Mouse (Mus musculus) brain, adult 2 months (tissue): ENCODE measurements around the gene Olfr322.
"Not testable (repeated sequence)": the region's sequence is repeated elsewhere in the genome, so short reads cannot be mapped to it uniquely, and the experiment has no call there.

Experiments
- DNase-seq: peaks from one replicate; pipeline ENCODE4 v3.0.0; 2011; ENCODE audit warnings: low read depth, low spot score

Gene Olfr322

GRCm38 (mm10) chr11:58658596-58658995 is at the start of gene Olfr322:
Gene Olfr322, plus strand, starts transcription at chr11:58658782.
- no peak for DNase-seq

GRCm38 (mm10) chr11:58613359-58613758 is 45.2 kb upstream of the Olfr322 start:
- no peak for DNase-seq

GRCm38 (mm10) chr11:58614526-58614925 is 44.1 kb upstream of the Olfr322 start:
- DNase-seq = no peak

GRCm38 (mm10) chr11:58615975-58616374 is 42.6 kb upstream of the Olfr322 start, which contains the start of gene 2210407C18Rik:
Gene 2210407C18Rik, minus strand, starts transcription at chr11:58616075.
- DNase-seq = no peak

- DNase-seq = no peak
Measured at GRCm38 (mm10) chr11:58618369-58618768, 40.2 kb upstream of the Olfr322 start.

- peak; percentile 47 for DNase-seq
Measured at GRCm38 (mm10) chr11:58618793-58619192, 39.8 kb upstream of the Olfr322 start.

- peak; percentile 27 for DNase-seq
Measured at GRCm38 (mm10) chr11:58626146-58626545, 32.4 kb upstream of the Olfr322 start.

GRCm38 (mm10) chr11:58630401-58630800 is 28.2 kb upstream of the Olfr322 start, which contains the start of gene Olfr323:
Gene Olfr323, minus strand, starts transcription at chr11:58630501.
- no peak for DNase-seq

- no peak for DNase-seq
Measured at GRCm38 (mm10) chr11:58634878-58635277, 23.7 kb upstream of the Olfr322 start.

- peak; percentile 58 for DNase-seq
Measured at GRCm38 (mm10) chr11:58636376-58636977, 22.1 kb upstream of the Olfr322 start.

- no peak for DNase-seq
Measured at GRCm38 (mm10) chr11:58638176-58638701, 20.3 kb upstream of the Olfr322 start.

- DNase-seq = no peak
Measured at GRCm38 (mm10) chr11:58640272-58640867, 18.2 kb upstream of the Olfr322 start, which contains the start of gene Trim58. Gene Trim58, plus strand, starts transcription at chr11:58640465.

GRCm38 (mm10) chr11:58641057-58641456 is 17.5 kb upstream of the Olfr322 start:
- DNase-seq = no peak

- no peak for DNase-seq
Measured at GRCm38 (mm10) chr11:58641638-58642358, 16.8 kb upstream of the Olfr322 start.

GRCm38 (mm10) chr11:58643350-58643749 is 15.2 kb upstream of the Olfr322 start:
- DNase-seq = peak; percentile 64

- no peak for DNase-seq
Measured at GRCm38 (mm10) chr11:58655151-58655550, 3.4 kb upstream of the Olfr322 start.

- DNase-seq = no peak
Measured at GRCm38 (mm10) chr11:58669252-58669651, 10.7 kb downstream of the Olfr322 start.

GRCm38 (mm10) chr11:58671825-58672224 is 13.2 kb downstream of the Olfr322 start:
- no peak for DNase-seq

- no peak for DNase-seq
Measured at GRCm38 (mm10) chr11:58680799-58681198, 22.2 kb downstream of the Olfr322 start, which contains the start of gene Olfr320. Gene Olfr320, plus strand, starts transcription at chr11:58681099.

GRCm38 (mm10) chr11:58698862-58699261 is 40.3 kb downstream of the Olfr322 start, which contains the start of gene Olfr319:
Gene Olfr319, plus strand, starts transcription at chr11:58699162.
- DNase-seq = no peak

- DNase-seq = no peak
Measured at GRCm38 (mm10) chr11:58709086-58709485, 50.5 kb downstream of the Olfr322 start.

GRCm38 (mm10) chr11:58717723-58718122 is 59.1 kb downstream of the Olfr322 start:
- not testable (repeated sequence) for DNase-seq
